Mouse (Mus musculus): ENCODE measurements at regions not wholly inside any gene's neighbourhood (a gene's known extent, or its start where the extent isn't known, plus 50 kb on each side); places are given as distances from the start of the nearest gene placed in this dataset.

GRCm38 (mm10) chr10:99678096-99678495 is 81.4 kb downstream of the Csl start:
- intact Hi-C loops (cut with DNase I) = no loop called here
- DNase-seq (ENCODE audit: low spot score) = no peak

- intact Hi-C loops (cut with DNase I) = loop anchor here (10.0 kb wide), 1 partner anchor 65 kb away; no protein-coding TSS in a partner anchor
- DNase-seq (ENCODE audit: low spot score) = no peak
These were observed 79.6 kb downstream of the Csl start for GRCm38 (mm10) chr10:99679813-99680212.

GRCm38 (mm10) chr10:99681932-99682331 is 77.5 kb downstream of the Csl start:
- intact Hi-C loops (cut with DNase I) = loop anchor here (10.0 kb wide), 1 partner anchor 63 kb away; no protein-coding TSS in a partner anchor
- DNase-seq (ENCODE audit: low spot score) = no peak

- DNase-seq (ENCODE audit: low spot score) = no peak
- intact Hi-C loops (cut with DNase I) = loop anchor here (10.0 kb wide), 1 partner anchor 62 kb away; no protein-coding TSS in a partner anchor
These were observed 77.1 kb downstream of the Csl start for GRCm38 (mm10) chr10:99682350-99682749.

- intact Hi-C loops (cut with DNase I) = loop anchor here (10.0 kb wide), 1 partner anchor 61 kb away; no protein-coding TSS in a partner anchor
- DNase-seq (ENCODE audit: low spot score) = no peak
These were observed 76.1 kb downstream of the Csl start for GRCm38 (mm10) chr10:99683310-99683709.

GRCm38 (mm10) chr10:99685911-99686310 is 73.5 kb downstream of the Csl start:
- DNase-seq (ENCODE audit: low spot score) = no peak
- intact Hi-C loops (cut with DNase I) = loop anchor here (5.0 to 10.0 kb wide), 3 partner anchors 39 to 156 kb away; no protein-coding TSS in a partner anchor

GRCm38 (mm10) chr10:99687011-99687410 is 72.4 kb downstream of the Csl start:
- intact Hi-C loops (cut with DNase I) = loop anchor here (5.0 to 10.0 kb wide), 3 partner anchors 40 to 155 kb away; no protein-coding TSS in a partner anchor
- DNase-seq (ENCODE audit: low spot score) = peak; percentile 10

- no peak for DNase-seq (ENCODE audit: low spot score)
- intact Hi-C loops (cut with DNase I) = no loop called here
These were observed 61.8 kb downstream of the Csl start for GRCm38 (mm10) chr10:99697696-99698095.

GRCm38 (mm10) chr10:99699498-99699897 is 60.0 kb downstream of the Csl start:
- DNase-seq (ENCODE audit: low spot score) = no peak
- intact Hi-C loops (cut with DNase I) = no loop called here

GRCm38 (mm10) chr10:99700052-99700777 is 59.2 kb downstream of the Csl start:
- intact Hi-C loops (cut with DNase I) = no loop called here
- no peak for DNase-seq (ENCODE audit: low spot score)
